Mouse (Mus musculus): ENCODE results near the gene Tcstv3. TPM values are rescaled to one million over a fixed set of nuclear protein-coding genes. Genes with fewer than 3 reads are reported as not detected.
"Not testable (repeated sequence)": the region's sequence is repeated elsewhere in the genome, so short reads cannot be mapped to it uniquely, and the experiment has no call there.

Gene Tcstv3
- polyA plus RNA-seq (2015; fragmentation: Nextera tagmentation; extraction: Ambion mirVana) = not detected in 2 replicates

GRCm38 (mm10) chr13:120316578-120316977 is at the start of gene Tcstv3:
TSS of gene Tcstv3 (plus strand) at chr13:120316878.
- H3K4me2 ChIP-seq; H3K27ac ChIP-seq; H3K4me1 ChIP-seq (replicated peaks); H3K9me3 ChIP-seq (replicated peaks); H3K9ac ChIP-seq; H3K27me3 ChIP-seq; ATAC-seq (ENCODE audit: low read depth); DNase-seq; H3K36me3 ChIP-seq; H3K4me3 ChIP-seq (replicated peaks): not testable (repeated sequence)
- 42% methylated on average over 3 of the region's 3 CpGs for WGBS (ENCODE audit: insufficient replicate concordance)

DNA sequence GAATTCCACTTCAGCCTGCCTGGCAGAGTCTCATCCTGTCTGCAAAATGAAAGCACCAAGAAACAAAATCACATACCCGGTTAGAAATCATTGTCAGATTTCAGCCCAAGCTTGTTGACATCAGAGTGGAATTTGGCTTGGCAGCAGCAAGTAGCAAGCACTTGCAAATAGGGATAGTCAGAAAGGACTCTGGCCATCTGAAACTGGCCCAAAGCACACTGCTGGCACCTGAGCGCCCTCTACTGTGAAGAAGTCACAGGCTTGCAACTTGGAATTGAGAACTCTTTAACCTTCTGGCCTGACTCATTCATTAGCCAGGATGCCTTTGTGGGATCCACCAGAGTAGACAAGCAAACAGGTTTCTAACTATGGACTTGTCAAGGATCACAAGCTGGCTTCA is 38.8 kb upstream of the Tcstv3 start:
- DNase-seq; H3K27ac ChIP-seq; H3K9me3 ChIP-seq (replicated peaks); H3K36me3 ChIP-seq; H3K27me3 ChIP-seq; H3K4me1 ChIP-seq (replicated peaks); H3K9ac ChIP-seq; ATAC-seq (ENCODE audit: low read depth); H3K4me3 ChIP-seq (replicated peaks); H3K4me2 ChIP-seq: not testable (repeated sequence)
- 16% methylated on average over 2 of the region's 2 CpGs for whole genome bisulfite sequencing (ENCODE audit: insufficient replicate concordance)

DNA sequence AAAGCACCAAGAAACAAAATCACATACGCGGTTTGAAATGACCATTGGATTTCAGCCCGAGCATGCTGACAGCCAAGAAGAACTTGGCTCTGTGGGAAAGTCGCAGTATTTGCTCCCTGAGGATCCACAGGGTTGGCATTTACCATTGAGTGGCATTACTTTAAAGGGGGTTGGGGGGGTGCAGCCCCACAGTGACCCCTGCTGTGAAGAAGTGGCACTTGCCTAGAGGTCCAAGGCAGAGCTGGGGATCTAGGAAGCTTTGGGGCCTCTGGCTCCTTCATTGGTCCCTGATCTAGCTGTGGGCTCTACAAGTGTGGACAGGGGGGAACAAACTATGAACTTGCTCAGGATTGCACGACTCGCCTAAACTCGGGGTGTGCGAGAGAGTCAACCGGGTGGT is 37.9 kb upstream of the Tcstv3 start:
- H3K4me2 ChIP-seq = no peak overlapping the region
- H3K36me3 ChIP-seq = no peaks in the 10 kb centered on the region
- 73% methylated on average over 9 of the region's 9 CpGs for WGBS (ENCODE audit: insufficient replicate concordance)
- no peak overlapping the region for H3K27ac ChIP-seq
- DNase-seq (no peak), ATAC-seq (ENCODE audit: low read depth) (no peak)
- no peaks in the 10 kb centered on the region for H3K27me3 ChIP-seq
- H3K9me3 ChIP-seq (replicated peaks) = no peaks in the 10 kb centered on the region
- no peak overlapping the region for H3K9ac ChIP-seq
- H3K4me3 ChIP-seq (replicated peaks) = no peak overlapping the region
- no peaks in the 10 kb centered on the region for H3K4me1 ChIP-seq (replicated peaks)

GRCm38 (mm10) chr13:120299324-120299894 is 17.3 kb upstream of the Tcstv3 start:
- Histone ChIP-seq H3K4me2 (no peak overlapping the region), H3K9ac (no peak overlapping the region), H3K9me3 (replicated peaks) (no peaks in the 10 kb centered on the region), H3K27ac (no peak overlapping the region), H3K4me3 (replicated peaks) (no peak overlapping the region), H3K36me3 (no peaks in the 10 kb centered on the region), H3K4me1 (replicated peaks) (no peaks in the 10 kb centered on the region), H3K27me3 (no peaks in the 10 kb centered on the region)
- 17% methylated on average over 1 of the region's 1 CpGs for WGBS (ENCODE audit: insufficient replicate concordance)
- ATAC-seq (ENCODE audit: low read depth) (no peak), DNase-seq (no peak)

- 28% methylated on average over 2 of the region's 2 CpGs for WGBS (ENCODE audit: insufficient replicate concordance)
- no peak within 1 kb of the TSS for H3K4me3 ChIP-seq (replicated peaks)
- no peak within 1 kb of the TSS for H3K9ac ChIP-seq
- no peak within 1 kb of the TSS for H3K4me2 ChIP-seq
- no peaks in the 10 kb centered on the region for H3K36me3 ChIP-seq
- no peak for ATAC-seq (ENCODE audit: low read depth)
- no peak within 1 kb of the TSS for H3K27ac ChIP-seq
- DNase-seq = no peak
- H3K4me1 ChIP-seq (replicated peaks) = no peaks in the 10 kb centered on the region
- no peaks in the 10 kb centered on the region for H3K9me3 ChIP-seq (replicated peaks)
- no peaks in the 10 kb centered on the region for H3K27me3 ChIP-seq
These were observed 16.7 kb upstream of the Tcstv3 start, which contains the start of gene BC147527 for GRCm38 (mm10) chr13:120299991-120300442. TSS of gene BC147527 (plus strand) at chr13:120300392.

DNA sequence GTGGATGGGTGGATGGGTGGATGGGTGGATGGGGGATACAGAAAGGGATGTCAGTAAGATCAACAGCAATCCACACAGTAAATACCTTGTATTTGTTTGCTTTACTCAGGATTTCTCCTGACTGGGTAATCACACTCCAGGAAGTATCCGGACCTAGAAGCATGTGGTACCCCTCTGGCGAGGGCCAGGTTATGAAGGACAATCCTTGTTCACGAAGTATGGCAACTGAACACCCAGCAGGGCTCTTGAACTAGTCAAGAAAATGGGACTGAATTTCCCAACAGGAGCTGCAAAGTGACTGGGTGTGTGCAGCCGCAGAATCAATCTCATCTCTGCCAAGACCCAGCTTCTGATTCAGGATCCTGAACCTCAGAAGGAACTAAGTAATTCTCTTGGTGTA is 15.8 kb upstream of the Tcstv3 start:
- Histone ChIP-seq H3K4me2 (no peak overlapping the region), H3K4me1 (replicated peaks) (no peaks in the 10 kb centered on the region), H3K27me3 (no peaks in the 10 kb centered on the region), H3K27ac (no peak overlapping the region), H3K9me3 (replicated peaks) (no peaks in the 10 kb centered on the region), H3K9ac (no peak overlapping the region), H3K36me3 (no peaks in the 10 kb centered on the region), H3K4me3 (replicated peaks) (no peak overlapping the region)
- DNase-seq (no peak), ATAC-seq (ENCODE audit: low read depth) (no peak)
- 60% methylated on average over 4 of the region's 4 CpGs for WGBS (ENCODE audit: insufficient replicate concordance)

- H3K27ac ChIP-seq = no peak overlapping the region
- H3K4me1 ChIP-seq (replicated peaks) = no peaks in the 10 kb centered on the region
- WGBS (ENCODE audit: insufficient replicate concordance) = 50% methylated on average over 4 of the region's 4 CpGs
- H3K4me3 ChIP-seq (replicated peaks) = no peak overlapping the region
- H3K27me3 ChIP-seq = no peaks in the 10 kb centered on the region
- DNase-seq (no peak), ATAC-seq (ENCODE audit: low read depth) (no peak)
- H3K4me2 ChIP-seq = no peak overlapping the region
- no peaks in the 10 kb centered on the region for H3K9me3 ChIP-seq (replicated peaks)
- H3K9ac ChIP-seq = no peak overlapping the region
- no peaks in the 10 kb centered on the region for H3K36me3 ChIP-seq
These were observed 5.9 kb upstream of the Tcstv3 start for GRCm38 (mm10) chr13:120310749-120311148.

DNA sequence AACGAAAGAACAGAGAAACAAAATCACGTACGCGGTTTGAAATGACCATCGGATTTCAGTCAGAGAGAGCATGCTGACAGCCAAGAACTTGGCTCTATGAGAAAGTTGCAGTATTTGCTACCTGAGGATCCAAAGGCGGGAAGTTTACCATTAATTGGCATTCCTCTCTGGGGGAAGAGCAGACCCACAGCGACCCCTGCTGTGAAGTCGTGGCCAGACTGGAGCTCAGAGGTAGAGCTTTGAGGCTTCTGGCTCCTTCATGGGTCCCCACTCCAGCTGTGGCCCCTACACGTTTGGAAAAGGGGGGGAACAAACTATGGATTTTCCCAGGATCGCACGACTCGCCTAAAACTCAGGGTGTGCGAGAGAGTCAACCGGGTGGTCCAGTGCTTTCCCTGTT is 3.1 kb upstream of the Tcstv3 start:
- no peak overlapping the region for H3K4me2 ChIP-seq
- ATAC-seq (ENCODE audit: low read depth) (no peak), DNase-seq (peak; percentile 10)
- no peaks in the 10 kb centered on the region for H3K36me3 ChIP-seq
- H3K9ac ChIP-seq = no peak overlapping the region
- no peaks in the 10 kb centered on the region for H3K4me1 ChIP-seq (replicated peaks)
- no peaks in the 10 kb centered on the region for H3K9me3 ChIP-seq (replicated peaks)
- 31% methylated on average over 14 of the region's 14 CpGs for WGBS (ENCODE audit: insufficient replicate concordance)
- H3K27me3 ChIP-seq = no peaks in the 10 kb centered on the region
- H3K4me3 ChIP-seq (replicated peaks) = no peak overlapping the region
- no peak overlapping the region for H3K27ac ChIP-seq

DNA sequence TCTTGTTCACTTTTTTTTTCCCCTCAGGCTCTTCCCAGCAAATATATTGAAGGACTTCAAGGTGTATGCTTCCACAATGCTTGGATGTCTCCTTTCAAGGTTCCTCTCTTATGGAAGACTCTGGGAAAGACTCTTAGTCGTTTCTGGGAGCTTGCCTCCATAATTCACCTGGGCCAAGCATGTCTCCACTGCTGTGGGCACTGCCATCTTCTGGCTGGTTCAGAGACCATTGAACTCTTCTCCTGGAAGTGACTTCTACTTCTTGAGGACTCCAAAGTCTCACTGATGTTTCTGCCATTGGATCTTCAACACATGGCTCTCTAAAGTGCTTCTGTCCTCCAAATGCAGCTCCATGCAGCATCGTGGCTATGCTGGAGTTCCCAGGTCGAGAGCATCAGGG is 3.5 kb downstream of the Tcstv3 start:
- Histone ChIP-seq H3K36me3 (no peaks in the 10 kb centered on the region), H3K9me3 (replicated peaks) (no peaks in the 10 kb centered on the region), H3K27me3 (no peaks in the 10 kb centered on the region), H3K9ac (no peak overlapping the region), H3K4me1 (replicated peaks) (no peaks in the 10 kb centered on the region), H3K4me2 (no peak overlapping the region), H3K27ac (no peak overlapping the region), H3K4me3 (replicated peaks) (no peak overlapping the region)
- DNase-seq (no peak), ATAC-seq (ENCODE audit: low read depth) (no peak)
- WGBS (ENCODE audit: insufficient replicate concordance) = 45% methylated on average over 3 of the region's 3 CpGs

- ATAC-seq (ENCODE audit: low read depth) (no peak), DNase-seq (no peak)
- H3K27ac ChIP-seq = no peak overlapping the region
- H3K27me3 ChIP-seq = no peaks in the 10 kb centered on the region
- no peak overlapping the region for H3K4me3 ChIP-seq (replicated peaks)
- no peak overlapping the region for H3K9ac ChIP-seq
- H3K9me3 ChIP-seq (replicated peaks) = no peaks in the 10 kb centered on the region
- H3K4me2 ChIP-seq = no peak overlapping the region
- no peaks in the 10 kb centered on the region for H3K36me3 ChIP-seq
- no peaks in the 10 kb centered on the region for H3K4me1 ChIP-seq (replicated peaks)
- WGBS (ENCODE audit: insufficient replicate concordance) = 68% methylated on average over 1 of the region's 1 CpGs
These were observed 4.0 kb downstream of the Tcstv3 start for GRCm38 (mm10) chr13:120320721-120321120.
